Mouse (Mus musculus) midbrain, embryonic 12.5 days (tissue): ENCODE measurements around the gene Btg4. TPM values are rescaled to one million over a fixed set of nuclear protein-coding genes. Genes with fewer than 3 reads are reported as not detected.
A peak's percentile ranks its signal among the peaks of the same experiment; 100 is the strongest.
"Not testable (repeated sequence)": the region's sequence is repeated elsewhere in the genome, so short reads cannot be mapped to it uniquely, and the experiment has no call there.

ENCODE experiments used
- ATAC-seq: fragments of 200-750 bp; cut with Nextera tagmentation; 2 replicates; pipeline ENCODE4 v1.8.0; 2017; ENCODE audit warnings: low read depth, moderate TSS enrichment, moderate library complexity; ENCODE audit not compliant: low FRiP score
- H3K27ac ChIP-seq: fragments of 300-500 bp; sonication (generic); replicated peaks from 2 replicates; pipeline ENCODE4 v1.5.1; 2016; ENCODE audit warnings: mild to moderate bottlenecking
- H3K27me3 ChIP-seq: fragments of 300-500 bp; sonication (generic); 2 replicates; pipeline ENCODE4 v1.6.1; 2016; ENCODE audit warnings: mild to moderate bottlenecking
- H3K36me3 ChIP-seq: fragments of 300-500 bp; sonication (generic); 2 replicates; pipeline ENCODE4 v1.6.1; 2016
- H3K4me1 ChIP-seq: fragments of 300-500 bp; sonication (generic); 2 replicates; pipeline ENCODE4 v1.6.1; 2016
- H3K4me2 ChIP-seq: fragments of 300-500 bp; sonication (generic); replicated peaks from 2 replicates; pipeline ENCODE4 v1.6.1; 2016; ENCODE audit warnings: mild to moderate bottlenecking, moderate library complexity
- H3K4me3 ChIP-seq: fragments of 300-500 bp; sonication (generic); 2 replicates; pipeline ENCODE4 v1.5.1; 2016; ENCODE audit warnings: mild to moderate bottlenecking
- H3K9ac ChIP-seq: fragments of 300-500 bp; sonication (generic); replicated peaks from 2 replicates; pipeline ENCODE4 v1.6.1; 2016; ENCODE audit warnings: mild to moderate bottlenecking, moderate library complexity
- H3K9me3 ChIP-seq: fragments of 300-500 bp; sonication (generic); 2 replicates; pipeline ENCODE4 v1.6.1; 2016; ENCODE audit warnings: mild to moderate bottlenecking
- WGBS: fragments of 180-500 bp; shearing (Covaris S2); methylation state at CpG from one replicate; pipeline ENCODE4 v1.1.7; 2016; 5-methylcytosine and 5-hydroxymethylcytosine counted together
- polyA plus RNA-seq: library from polyadenylated mRNA; unstranded; fragments of >200 nt; fragmentation: Nextera tagmentation; extraction: Ambion mirVana; gene quantifications from 2 replicates; pipeline ENCODE4 v1.2.1, GENCODE M21; 2016

The Btg4 gene
- polyA plus RNA-seq, 1 experiment from 2014 or later = not detected

DNA sequence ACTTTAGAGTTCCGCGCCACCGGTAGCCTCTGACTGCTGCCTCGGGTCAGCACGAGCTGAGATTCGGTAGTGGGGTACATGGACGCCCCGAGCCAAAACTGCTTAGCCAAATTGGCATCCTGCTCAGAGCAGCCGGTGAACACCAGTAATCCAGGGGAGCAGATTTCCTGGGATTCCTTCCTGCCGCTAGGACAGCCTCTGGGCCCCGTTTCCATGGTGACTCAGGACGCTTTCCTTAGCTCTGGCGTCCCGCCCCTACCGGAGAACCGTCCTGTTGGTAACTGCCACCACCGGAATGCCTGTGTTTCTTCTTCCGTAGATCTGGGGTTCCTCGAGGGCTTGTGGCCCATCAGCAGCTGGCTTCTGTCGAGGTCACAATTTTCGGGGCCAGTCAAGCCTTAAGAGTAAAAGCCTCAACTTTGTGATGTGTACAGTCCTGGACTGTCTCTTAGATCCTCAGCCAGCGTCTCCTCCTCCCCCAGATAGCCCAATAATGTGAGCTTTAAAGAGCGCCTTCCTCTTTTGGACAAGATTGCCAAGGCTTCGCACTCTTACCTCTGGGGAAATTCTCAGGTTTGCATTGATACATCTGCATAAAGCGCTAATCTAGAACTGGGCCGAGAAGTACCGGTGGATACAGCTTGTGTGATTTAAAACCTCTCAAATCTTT lies 41.2 kb downstream of the Btg4 start, which contains the start of gene 4833427G06Rik:
4833427G06Rik (minus strand) TSS at position 323 of the 670 bp plus-strand sequence.
- H3K27me3 ChIP-seq = peaks cover 33% of the 10 kb centered on the region
- no peaks in the 10 kb centered on the region for H3K36me3 ChIP-seq
- WGBS = 8% methylated on average over 27 of the region's 27 CpGs
- H3K4me3 ChIP-seq = peak within 1 kb of the TSS; percentile 57
- no peaks in the 10 kb centered on the region for H3K9me3 ChIP-seq
- ATAC-seq = peak; percentile 78
- no peak within 1 kb of the TSS for H3K27ac ChIP-seq
- H3K4me2 ChIP-seq = peak within 1 kb of the TSS; percentile 99
- peaks cover 14% of the 10 kb centered on the region for H3K4me1 ChIP-seq
- peak within 1 kb of the TSS; percentile 20; the same call in 1 of the 2 replicates for H3K9ac ChIP-seq

DNA sequence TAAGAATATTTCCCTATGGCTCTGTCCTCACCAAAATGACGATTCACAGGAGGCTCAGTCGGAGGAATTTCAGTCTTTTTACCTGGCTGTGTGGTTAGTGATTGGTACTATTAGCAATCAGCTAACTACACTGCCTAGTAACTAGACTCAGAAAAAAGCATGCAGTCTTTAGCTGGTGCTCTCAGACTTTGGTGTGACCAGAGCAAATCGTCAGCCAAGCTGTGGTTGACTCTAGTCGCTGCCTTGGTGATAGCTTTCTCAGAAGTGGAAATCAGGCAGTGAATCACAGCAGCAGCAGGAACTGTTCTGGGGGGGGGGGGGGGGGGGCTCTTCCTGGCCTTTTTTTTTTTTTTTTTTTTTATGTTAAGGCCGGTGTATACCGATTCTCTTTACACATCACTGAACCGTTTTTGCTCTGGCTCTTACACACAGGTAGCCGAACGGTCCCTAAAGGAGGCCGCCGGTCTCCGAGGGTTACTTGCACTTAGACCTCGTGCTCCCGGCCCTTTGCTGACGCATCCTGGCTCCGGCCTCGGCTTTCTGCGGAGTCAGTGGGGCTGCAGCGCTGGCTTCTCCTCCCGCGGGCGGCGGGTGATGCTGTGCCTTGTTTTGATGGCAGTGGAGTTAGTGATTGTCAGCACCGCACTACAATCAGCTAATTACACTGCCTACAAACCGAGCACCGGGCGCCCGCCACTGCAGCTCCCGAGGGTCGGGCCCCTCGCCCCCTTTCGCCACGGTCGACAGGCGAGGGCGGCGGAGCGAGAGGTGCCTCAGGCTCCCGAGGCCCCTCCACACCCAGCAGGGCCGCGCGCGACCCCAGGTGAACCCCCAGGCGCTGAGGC lies 42.5 kb downstream of the Btg4 start:
- Histone ChIP-seq H3K36me3 (no peaks in the 10 kb centered on the region), H3K4me3 (peak overlapping the region; percentile 57), H3K4me2 (peak overlapping the region; percentile 99), H3K27me3 (peaks cover 33% of the 10 kb centered on the region), H3K27ac (no peak overlapping the region), H3K9me3 (no peaks in the 10 kb centered on the region), H3K4me1 (peaks cover 14% of the 10 kb centered on the region), H3K9ac (peak overlapping the region; percentile 65)
- peak; percentile 80 for ATAC-seq
- WGBS = 2% methylated on average over 37 of the region's 44 CpGs

DNA sequence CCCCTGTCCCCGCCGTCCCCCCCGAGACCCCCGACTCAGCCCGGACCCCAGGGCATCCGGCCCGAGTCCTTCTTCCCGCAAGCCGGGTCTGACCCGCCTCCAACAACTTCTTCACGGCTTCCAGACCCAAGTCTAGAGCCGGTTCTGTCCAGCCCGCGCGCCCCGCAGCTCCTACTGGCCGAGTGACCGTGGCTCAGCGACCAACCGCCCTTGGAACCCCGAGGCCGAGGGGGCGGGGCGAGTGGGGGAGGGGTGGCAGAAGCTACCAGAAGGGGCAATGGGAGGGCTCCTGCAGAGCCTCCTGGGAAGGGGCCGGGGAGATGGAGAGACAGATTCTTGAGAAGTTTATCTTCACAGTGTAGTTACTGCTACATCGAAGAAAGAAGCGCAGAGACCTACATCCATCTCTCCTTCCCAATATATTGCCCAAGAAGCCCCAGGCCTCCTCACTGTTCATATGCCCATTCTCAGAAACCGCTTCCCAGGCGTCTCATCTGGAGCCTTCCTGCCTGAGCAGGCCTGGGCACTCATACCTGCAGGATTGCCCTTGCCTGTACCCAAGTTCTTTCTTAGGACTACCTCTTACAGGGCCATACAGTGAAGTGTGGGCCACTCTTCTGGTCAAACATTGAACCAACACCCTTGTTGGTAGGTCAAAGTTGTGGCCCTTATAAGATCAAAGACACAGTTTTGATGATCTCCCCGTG lies 43.3 kb downstream of the Btg4 start:
- Histone ChIP-seq H3K27me3 (peaks cover 33% of the 10 kb centered on the region), H3K4me1 (peaks cover 14% of the 10 kb centered on the region), H3K9me3 (no peaks in the 10 kb centered on the region), H3K4me2 (peak overlapping the region; percentile 99), H3K4me3 (peak overlapping the region; percentile 57), H3K27ac (no peak overlapping the region), H3K36me3 (no peaks in the 10 kb centered on the region), H3K9ac (peak overlapping the region; percentile 65)
- ATAC-seq = peak; percentile 68
- 11% methylated on average over 30 of the region's 30 CpGs for WGBS

DNA sequence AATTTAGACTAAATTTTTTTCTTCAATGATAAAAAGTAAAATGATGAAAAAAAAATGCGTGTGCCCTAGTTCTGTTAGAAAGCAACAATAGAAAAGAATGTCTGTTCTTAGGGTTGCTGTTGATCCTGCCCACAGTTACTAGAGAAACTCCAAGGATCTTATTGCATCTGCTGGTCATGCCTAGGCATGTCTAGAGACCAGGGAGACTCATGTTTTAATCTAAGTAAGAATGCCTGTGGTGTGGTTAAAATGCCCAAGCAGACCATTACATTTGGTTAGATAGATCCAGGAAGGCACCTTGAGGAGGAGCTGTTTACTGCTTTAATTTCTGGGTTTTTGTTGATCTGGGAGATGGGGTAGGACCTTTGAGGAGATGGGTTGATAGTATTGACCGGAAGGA lies 45.0 kb downstream of the Btg4 start:
- Histone ChIP-seq H3K9me3 (no peaks in the 10 kb centered on the region), H3K27ac (no peak overlapping the region), H3K4me2 (no peak overlapping the region), H3K4me3 (no peak overlapping the region), H3K27me3 (peaks cover 27% of the 10 kb centered on the region), H3K36me3 (no peaks in the 10 kb centered on the region), H3K9ac (no peak overlapping the region), H3K4me1 (peaks cover 14% of the 10 kb centered on the region)
- WGBS = 85% methylated on average over 2 of the region's 2 CpGs
- no peak for ATAC-seq

DNA sequence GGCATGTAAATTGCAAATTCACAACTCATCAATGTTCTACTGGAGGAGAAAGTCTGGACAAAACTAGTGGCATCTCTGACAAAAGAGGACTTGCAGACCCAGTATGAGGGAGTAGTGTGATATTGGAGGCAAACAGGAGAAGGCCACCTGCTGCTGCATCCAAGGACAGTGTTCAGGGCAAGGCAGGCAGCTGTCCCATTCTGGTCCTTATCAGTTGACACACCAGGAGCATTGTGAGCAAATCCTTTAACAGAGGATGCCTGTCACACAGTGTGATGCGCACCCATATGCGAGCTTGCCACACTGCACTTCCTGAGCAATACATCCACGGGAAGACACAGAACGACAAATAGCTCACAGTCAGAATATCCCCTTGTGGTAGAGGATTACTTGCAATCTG lies 54.1 kb downstream of the Btg4 start:
- no peak overlapping the region for H3K4me2 ChIP-seq
- H3K4me3 ChIP-seq = no peak overlapping the region
- no peak for ATAC-seq
- H3K27me3 ChIP-seq = no peaks in the 10 kb centered on the region
- WGBS = 76% methylated on average over 4 of the region's 4 CpGs
- H3K9me3 ChIP-seq = no peaks in the 10 kb centered on the region
- H3K27ac ChIP-seq = no peak overlapping the region
- H3K4me1 ChIP-seq = no peaks in the 10 kb centered on the region
- no peak overlapping the region for H3K9ac ChIP-seq
- H3K36me3 ChIP-seq = no peaks in the 10 kb centered on the region

DNA sequence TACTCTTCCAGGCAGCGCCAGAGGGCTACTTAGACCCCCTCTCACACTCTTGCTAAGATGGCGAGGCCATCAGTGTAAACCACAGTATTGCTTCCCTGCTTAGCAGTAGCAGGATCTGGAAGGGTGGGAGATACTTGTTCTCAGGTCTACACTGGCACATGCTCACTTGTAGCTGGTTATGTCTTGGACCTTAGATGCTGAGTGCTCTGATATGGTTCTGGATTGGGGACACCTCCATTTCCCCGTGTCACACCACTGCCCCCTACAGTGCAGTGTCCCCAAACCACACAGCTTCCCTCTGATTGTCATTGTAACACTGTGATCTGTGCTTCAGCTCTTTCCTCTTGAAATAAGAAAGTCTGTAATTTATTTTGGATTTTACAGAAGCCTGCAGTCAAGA lies 76.3 kb downstream of the Btg4 start:
- Histone ChIP-seq H3K4me1 (no peaks in the 10 kb centered on the region), H3K27me3 (no peaks in the 10 kb centered on the region), H3K4me3 (no peak overlapping the region), H3K27ac (no peak overlapping the region), H3K4me2 (no peak overlapping the region), H3K36me3 (no peaks in the 10 kb centered on the region), H3K9ac (no peak overlapping the region), H3K9me3 (no peaks in the 10 kb centered on the region)
- WGBS = 61% methylated on average over 3 of the region's 3 CpGs
- no peak for ATAC-seq

DNA sequence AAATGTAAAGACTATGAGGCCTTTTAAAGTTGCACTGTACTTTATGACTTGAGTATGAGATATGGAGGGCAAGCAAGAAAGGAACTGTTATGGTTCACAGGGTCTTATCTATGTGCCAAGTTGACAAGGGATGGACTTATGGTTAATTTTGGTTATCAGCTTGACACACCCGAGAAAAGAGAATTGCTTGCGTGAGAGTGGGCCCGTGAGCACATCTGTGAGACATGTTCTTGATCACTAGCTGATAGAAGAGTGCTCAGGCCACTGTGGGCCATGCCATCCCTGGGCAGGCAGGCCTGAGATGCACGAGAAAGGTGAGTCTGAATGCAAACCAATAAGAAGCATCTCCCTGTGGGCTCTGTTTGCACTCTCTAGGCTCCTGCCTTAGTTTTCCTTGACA lies 76.7 kb downstream of the Btg4 start:
- 83% methylated on average over 4 of the region's 4 CpGs for WGBS
- Histone ChIP-seq H3K4me3 (no peak overlapping the region), H3K27me3 (no peaks in the 10 kb centered on the region), H3K9ac (no peak overlapping the region), H3K9me3 (no peaks in the 10 kb centered on the region), H3K4me2 (no peak overlapping the region), H3K27ac (no peak overlapping the region), H3K36me3 (no peaks in the 10 kb centered on the region), H3K4me1 (no peaks in the 10 kb centered on the region)
- no peak for ATAC-seq

DNA sequence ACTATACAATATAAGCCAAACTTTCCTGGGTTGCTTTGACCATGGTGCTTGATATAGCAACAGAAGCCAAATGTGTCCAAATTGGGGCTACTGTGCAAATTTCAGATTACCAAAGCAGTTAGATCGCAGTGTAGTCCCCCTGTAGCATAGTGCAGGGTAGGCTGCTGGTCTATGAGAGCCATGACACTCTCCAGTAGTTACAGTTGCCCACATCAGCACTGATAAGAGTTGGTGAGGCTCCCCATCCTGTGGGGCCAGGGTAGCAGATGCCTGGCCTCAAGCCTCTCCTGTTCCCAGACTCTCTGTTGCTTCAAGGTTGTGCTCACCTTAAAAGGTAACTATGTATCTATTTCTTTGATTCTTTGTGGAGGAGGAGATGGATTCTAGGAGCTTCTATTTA lies 77.1 kb downstream of the Btg4 start:
- no peak for ATAC-seq

DNA sequence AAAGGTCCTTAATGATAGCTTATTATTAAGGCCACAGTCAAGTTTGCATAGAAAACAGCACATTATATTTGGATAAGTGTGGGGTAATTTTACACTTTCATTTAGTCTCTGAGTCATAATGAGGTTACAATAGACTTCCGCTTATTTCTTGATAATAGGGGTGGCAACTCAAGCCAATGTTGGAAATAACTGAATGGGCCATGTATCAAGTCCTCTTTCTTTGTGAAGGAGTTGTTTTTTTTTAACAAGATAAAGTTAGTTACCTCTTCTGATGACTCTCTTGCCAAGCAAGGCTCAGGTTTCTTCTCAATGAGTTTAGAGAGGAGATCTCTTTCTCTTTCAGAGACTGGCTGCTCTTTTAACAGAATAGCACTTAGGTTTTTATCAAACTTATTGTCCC lies 77.6 kb downstream of the Btg4 start:
- no peak overlapping the region for H3K4me2 ChIP-seq
- H3K4me3 ChIP-seq = no peak overlapping the region
- no peak overlapping the region for H3K27ac ChIP-seq
- no peaks in the 10 kb centered on the region for H3K4me1 ChIP-seq
- ATAC-seq = no peak
- WGBS = 92% methylated on average over 1 of the region's 1 CpGs
- no peaks in the 10 kb centered on the region for H3K9me3 ChIP-seq
- no peaks in the 10 kb centered on the region for H3K27me3 ChIP-seq
- H3K36me3 ChIP-seq = no peaks in the 10 kb centered on the region
- no peak overlapping the region for H3K9ac ChIP-seq

More for the DNA sequence above, 77.1 kb downstream of the Btg4 start:
- no peaks in the 10 kb centered on the region for H3K27me3 ChIP-seq
- no peaks in the 10 kb centered on the region for H3K4me1 ChIP-seq
- H3K9ac ChIP-seq = no peak overlapping the region
- no peak overlapping the region for H3K4me2 ChIP-seq
- WGBS = 85% methylated on average over 1 of the region's 1 CpGs
- no peaks in the 10 kb centered on the region for H3K36me3 ChIP-seq
- H3K27ac ChIP-seq = no peak overlapping the region
- no peak overlapping the region for H3K4me3 ChIP-seq
- no peaks in the 10 kb centered on the region for H3K9me3 ChIP-seq

DNA sequence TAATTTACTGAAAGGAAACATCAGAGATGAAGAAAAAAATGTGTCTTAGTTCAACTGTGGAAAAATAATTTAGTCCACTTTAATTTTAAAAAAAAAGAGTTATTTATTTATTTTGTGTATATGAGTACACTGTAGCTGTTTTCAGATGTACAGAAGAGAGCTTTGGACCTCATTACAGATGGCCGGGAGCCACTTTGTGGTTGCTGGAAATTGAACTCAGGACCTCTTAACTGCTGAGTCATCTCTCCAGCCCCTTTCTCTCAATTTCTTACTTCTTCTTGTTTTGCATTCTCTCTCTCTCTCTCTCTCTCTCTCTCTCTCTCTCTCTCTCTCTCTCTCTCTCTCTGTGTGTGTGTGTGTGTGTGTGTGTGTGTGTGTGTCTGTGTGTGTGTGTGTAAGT lies 78.7 kb downstream of the Btg4 start:
- not testable (repeated sequence) for H3K9me3 ChIP-seq, H3K36me3 ChIP-seq, H3K27ac ChIP-seq, H3K27me3 ChIP-seq, ATAC-seq, H3K4me3 ChIP-seq, H3K4me1 ChIP-seq, H3K9ac ChIP-seq, H3K4me2 ChIP-seq
- WGBS = 90% methylated on average over 1 of the region's 1 CpGs

DNA sequence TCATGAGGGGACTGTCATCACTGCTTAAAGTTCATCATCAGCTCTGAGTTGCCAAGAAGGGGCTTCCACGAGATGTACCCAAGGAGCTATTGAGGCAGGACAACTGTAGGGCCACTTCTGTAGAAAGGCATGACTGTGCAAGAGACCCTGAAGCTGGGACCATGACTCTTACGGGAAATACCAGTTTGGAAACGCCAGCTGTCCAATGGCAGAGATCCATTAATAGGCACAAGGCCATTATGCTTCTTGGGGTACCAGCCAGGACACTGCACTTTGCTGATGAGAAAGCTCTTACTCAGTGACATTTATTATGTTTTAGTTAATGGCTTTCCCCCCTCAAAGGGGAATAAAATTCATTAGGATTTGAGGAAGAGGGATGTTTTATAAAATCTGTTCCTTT lies 80.0 kb downstream of the Btg4 start:
- ATAC-seq = no peak
- Histone ChIP-seq H3K4me1 (no peaks in the 10 kb centered on the region), H3K9ac (no peak overlapping the region), H3K27ac (no peak overlapping the region), H3K9me3 (no peaks in the 10 kb centered on the region), H3K4me3 (no peak overlapping the region), H3K27me3 (no peaks in the 10 kb centered on the region), H3K4me2 (no peak overlapping the region), H3K36me3 (no peaks in the 10 kb centered on the region)
- WGBS = 76% methylated on average over 3 of the region's 3 CpGs

DNA sequence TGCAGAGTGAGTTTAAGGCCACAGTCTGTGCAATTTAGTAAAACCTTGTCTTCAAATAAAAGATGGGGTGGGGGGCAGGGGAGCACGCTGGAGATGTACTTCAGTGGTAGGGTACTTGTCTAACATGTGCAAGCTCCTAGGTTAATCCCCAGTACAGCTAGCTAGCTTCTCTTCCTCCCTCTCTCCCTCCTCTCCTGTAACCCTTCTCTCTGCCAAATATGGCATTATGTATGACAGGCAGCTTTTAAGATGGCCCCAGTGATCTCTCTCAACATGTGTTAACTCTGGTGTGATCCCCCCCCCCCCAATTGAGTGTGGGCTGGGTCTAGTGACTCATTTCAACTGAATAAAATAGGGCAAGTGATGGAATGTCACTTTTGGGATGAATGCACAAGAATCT lies 82.7 kb downstream of the Btg4 start:
- H3K9me3 ChIP-seq = no peaks in the 10 kb centered on the region
- no peaks in the 10 kb centered on the region for H3K36me3 ChIP-seq
- no peak overlapping the region for H3K9ac ChIP-seq
- H3K27me3 ChIP-seq = no peaks in the 10 kb centered on the region
- no peak overlapping the region for H3K4me2 ChIP-seq
- H3K4me1 ChIP-seq = no peaks in the 10 kb centered on the region
- 79% methylated on average over 1 of the region's 1 CpGs for WGBS
- ATAC-seq = no peak
- no peak overlapping the region for H3K27ac ChIP-seq
- no peak overlapping the region for H3K4me3 ChIP-seq
